Mouse (Mus musculus) MEL (cell line): ENCODE measurements at regions not wholly inside any gene's neighbourhood (a gene's known extent, or its start where the extent isn't known, plus 50 kb on each side); places are given as distances from the start of the nearest gene placed in this dataset.
"Not testable (repeated sequence)": the region's sequence is repeated elsewhere in the genome, so short reads cannot be mapped to it uniquely, and the experiment has no call there.

Source experiments
- DNase-seq: peaks from one replicate; pipeline ENCODE4 v3.0.0; 2011; ENCODE audit warnings: low read depth, low spot score
- H3K27ac ChIP-seq: 2 replicates; pipeline ENCODE4 v1.5.1; 2012; ENCODE audit warnings: low read depth, mild to moderate bottlenecking, control low read depth, low read length, moderate library complexity; ENCODE audit not compliant: control insufficient read depth
- H3K27me3 ChIP-seq, 2 experiments: fragments of 150-350 bp in 1 of 2; sonication (generic) in 1 of 2; 2 replicates each; pipeline ENCODE4 v1.6.1; 2012; ENCODE audit warnings: low read length in 2 of 2, mild to moderate bottlenecking in 2 of 2, improper control_type of control experiment in 1 of 2, moderate library complexity in 1 of 2; ENCODE audit not compliant: insufficient read depth in 2 of 2, control insufficient read depth in 1 of 2
- H3K36me3 ChIP-seq, 2 experiments: 2 replicates each; pipeline ENCODE4 v1.6.1; 2012 to 2014; ENCODE audit warnings: low read length in 2 of 2, improper control_type of control experiment in 1 of 2, inconsistent platforms in 1 of 2, mild to moderate bottlenecking in 1 of 2; ENCODE audit not compliant: insufficient read depth in 2 of 2, control insufficient read depth in 1 of 2
- H3K4me1 ChIP-seq, 2 experiments: fragments of 150-350 bp in 1 of 2; sonication (generic) in 1 of 2; 2 replicates each; pipeline ENCODE4 v1.6.1; 2012; ENCODE audit warnings: low read length in 2 of 2, improper control_type of control experiment in 1 of 2, mild to moderate bottlenecking in 1 of 2; ENCODE audit not compliant: insufficient read depth in 2 of 2, control insufficient read depth in 1 of 2
- H3K4me3 ChIP-seq, 2 experiments: fragments of 150-350 bp in 1 of 2; sonication (generic) in 1 of 2; 2 replicates each; pipeline ENCODE4 v1.5.1; 2012; ENCODE audit warnings: low read depth in 2 of 2, low read length in 2 of 2, mild to moderate bottlenecking in 2 of 2, moderate library complexity in 2 of 2, control low read depth in 1 of 2, improper control_type of control experiment in 1 of 2; ENCODE audit not compliant: control insufficient read depth in 1 of 2, insufficient read depth in 1 of 2
- H3K79me2 ChIP-seq: 2 replicates; pipeline ENCODE4 v1.6.1; 2012; ENCODE audit warnings: mild to moderate bottlenecking, low read length, moderate library complexity; ENCODE audit not compliant: control insufficient read depth, poor library complexity, insufficient read depth
- H3K9ac ChIP-seq: 2 replicates; pipeline ENCODE4 v1.6.1; 2012; ENCODE audit warnings: low read depth, mild to moderate bottlenecking, control low read depth, low read length, moderate library complexity; ENCODE audit not compliant: control insufficient read depth, poor library complexity, severe bottlenecking
- H3K9me3 ChIP-seq: fragments of 150-350 bp; sonication (generic); replicated peaks from 2 replicates; pipeline ENCODE4 v1.6.1; 2012; ENCODE audit warnings: mild to moderate bottlenecking, low read length, improper control_type of control experiment, moderate library complexity; ENCODE audit not compliant: insufficient read depth
- CTCF ChIP-seq, 3 experiments: IDR thresholded peaks in 2 of 3; conservative IDR thresholded peaks in 1 of 3; 2 replicates each; pipeline ENCODE4 v1.5.1; 2011 to 2012; ENCODE audit warnings: low read length in 3 of 3, low read depth in 2 of 3, mild to moderate bottlenecking in 2 of 3, improper control_type of control experiment in 1 of 3, inconsistent platforms in 1 of 3, mixed read lengths in 1 of 3, moderate library complexity in 1 of 3; ENCODE audit not compliant: control insufficient read depth in 1 of 3, insufficient read depth in 1 of 3, poor library complexity in 1 of 3, severe bottlenecking in 1 of 3
- RAD21 ChIP-seq: IDR thresholded peaks from 2 replicates; pipeline ENCODE4 v1.6.1; 2011; ENCODE audit warnings: mild to moderate bottlenecking, low read depth, low read length, improper control_type of control experiment
- SMC3 ChIP-seq: IDR thresholded peaks from 2 replicates; pipeline ENCODE4 v1.6.1; 2011; ENCODE audit warnings: low read depth, low read length, improper control_type of control experiment

DNA sequence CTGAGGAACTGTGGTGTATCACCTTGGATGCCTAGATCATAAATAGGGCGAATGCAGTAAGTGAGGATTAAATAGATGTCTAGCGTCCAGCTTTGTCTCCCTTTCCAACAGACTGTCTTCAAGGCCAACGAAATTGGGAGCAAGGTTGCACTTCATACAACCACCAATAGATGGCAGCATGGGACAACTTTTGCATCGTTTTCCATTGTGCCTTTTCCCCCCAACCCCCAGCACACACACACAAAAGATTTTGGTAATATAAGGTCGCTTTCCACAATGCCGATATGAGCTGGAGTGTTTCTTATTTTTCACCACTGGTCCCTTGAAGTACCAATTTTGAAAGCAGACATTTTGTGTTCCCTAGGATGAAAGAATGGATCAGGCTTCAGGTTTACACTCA lies 304.7 kb downstream of the BC048507 start:
- peak; percentile 27; the same call in 1 of the 2 replicates for TF ChIP-seq SMC3
- peak in 1 of 3 experiments; percentile 23; a peak in 1 of 6 replicates for TF ChIP-seq CTCF (IDR thresholded peaks at IDR 0.05 in 2 of 3, conservative IDR thresholded peaks at IDR 0.05 in 1 of 3; ENCODE audit: control insufficient read depth in 1 of 3, insufficient read depth in 1 of 3, low read depth in 2 of 3, low read length in 3 of 3, poor library complexity in 1 of 3, severe bottlenecking in 1 of 3)
- peak; percentile 23 for TF ChIP-seq RAD21
- peak; percentile 16 for DNase-seq

DNA sequence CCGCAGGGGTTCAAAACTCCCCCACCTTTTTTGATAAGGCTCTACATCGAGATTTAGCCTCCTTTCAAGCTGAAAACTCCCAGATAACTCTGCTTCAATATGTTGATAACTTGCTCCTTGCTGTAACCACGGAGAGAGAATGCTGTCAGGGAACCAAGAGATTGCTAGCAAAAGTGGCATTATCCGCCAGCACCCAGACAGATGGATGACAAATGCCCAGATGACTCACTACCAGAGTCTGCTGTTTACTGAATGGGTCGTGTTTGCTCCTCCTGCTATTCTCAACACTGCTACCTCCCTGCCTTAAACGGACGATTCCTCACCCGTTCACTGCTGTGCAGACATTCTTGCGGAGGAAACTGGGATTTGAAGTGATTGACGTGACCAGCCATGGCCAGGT lies 310.3 kb downstream of the BC048507 start:
- not testable (repeated sequence) for H3K27ac ChIP-seq, H3K9me3 ChIP-seq, H3K27me3 ChIP-seq, H3K4me1 ChIP-seq, H3K4me3 ChIP-seq, H3K9ac ChIP-seq, H3K79me2 ChIP-seq, H3K36me3 ChIP-seq
- DNase-seq: peak; percentile 15

More for the DNA sequence above, 304.7 kb downstream of the BC048507 start:
- not testable (repeated sequence) for H3K27ac ChIP-seq, H3K36me3 ChIP-seq, H3K4me1 ChIP-seq, H3K4me3 ChIP-seq, H3K9me3 ChIP-seq, H3K27me3 ChIP-seq, H3K79me2 ChIP-seq, H3K9ac ChIP-seq
